14 mouse cellular contexts compared by ENCODE assay signal in the genomic region with DNA sequence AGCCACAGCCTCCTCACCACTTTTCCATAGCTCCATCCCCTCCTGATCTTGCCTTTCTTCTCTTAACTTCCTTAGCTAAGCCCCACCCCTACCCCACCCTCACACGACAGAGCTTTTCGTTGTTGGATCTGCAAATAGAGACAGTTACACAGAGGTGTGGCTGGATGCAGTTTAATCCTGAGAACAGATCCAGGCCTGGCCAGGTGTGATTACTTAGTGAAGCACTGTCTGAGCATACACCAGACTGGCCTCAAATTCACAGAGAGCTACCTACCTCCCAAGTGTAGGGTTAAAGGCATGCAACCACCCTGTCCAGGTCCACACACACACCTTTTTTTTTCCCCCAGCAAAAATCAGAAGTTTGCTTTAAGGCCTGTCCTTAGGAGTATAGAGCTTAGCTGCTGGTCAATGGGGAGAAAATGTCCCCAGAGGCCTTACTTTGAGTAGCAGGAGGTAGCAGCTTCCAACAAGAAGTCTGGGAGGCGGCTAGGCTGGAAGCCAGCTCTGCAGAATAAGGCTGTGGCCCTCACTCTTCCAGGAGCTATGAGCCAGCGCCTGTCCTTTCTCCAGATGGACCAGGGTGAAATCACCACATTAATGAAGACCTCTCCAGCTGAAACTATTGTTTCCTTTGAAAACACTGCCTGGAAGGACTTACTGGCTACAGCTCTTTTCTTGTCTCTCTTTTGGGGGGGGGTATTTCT.
A peak's percentile ranks its signal among the peaks of the same experiment; 100 is the strongest.
DNase-seq lines count a peak whose midpoint lies in the region; ATAC-seq and TF ChIP-seq lines count a peak whose summit lies in the region.
"Had no signal": no experiment of that assay in that cellular context is flagged by ENCODE, and none has a peak within 500 bp of the region (broad histone marks: within the 10 kb centered on the region; RNA-seq: fewer than 3 reads in every experiment).

No protein-coding gene starts in this region.

- no peaks in the 10 kb centered on the region for H3K36me3 ChIP-seq in lung, embryonic 14.5 days (ENCODE audit: insufficient read depth)
- H3K36me3 ChIP-seq in stomach, embryonic 14.5 days (ENCODE audit: control insufficient read depth, insufficient read depth, low read length): no peaks in the 10 kb centered on the region
- H3K36me3 ChIP-seq: embryonic facial prominence, embryonic 12.5 days; forebrain, embryonic 12.5 days; hindbrain, embryonic 15.5 days; liver, embryonic 12.5 days had no signal

- TF ChIP-seq CTCF in lung, embryonic 14.5 days (IDR thresholded peaks at IDR 0.05; ENCODE audit: low read depth): no peak

- no peaks in the 10 kb centered on the region for H3K9me3 ChIP-seq in lung, embryonic 14.5 days (ENCODE audit: low read depth, low read length)
- H3K9me3 ChIP-seq in stomach, embryonic 14.5 days (ENCODE audit: control insufficient read depth, low read depth, low read length): no peaks in the 10 kb centered on the region
- H3K9me3 ChIP-seq: embryonic facial prominence, embryonic 12.5 days; forebrain, embryonic 12.5 days; hindbrain, embryonic 15.5 days had no signal

- peak; percentile 44; the same call in 1 of the 2 replicates for ATAC-seq in lung, embryonic 14.5 days (ENCODE audit: insufficient read depth)
- peak; percentile 71; the same call in 1 of the 2 replicates for ATAC-seq in stomach, embryonic 14.5 days (ENCODE audit: insufficient number of reproducible peaks, insufficient read depth, low FRiP score, low read depth)
- ATAC-seq: liver, embryonic 12.5 days had no signal

- peak; percentile 28 for DNase-seq in gastrocnemius, postnatal 14 days
- DNase-seq in gastrocnemius, postnatal 25 days: no peak
- peak; percentile 23 for DNase-seq in lung, embryonic 14.5 days
- no peak for DNase-seq in lung, postnatal 25 days (ENCODE audit: low spot score)
- peak; percentile 65 for DNase-seq in heart, postnatal 10 days
- no peak for DNase-seq in neural tube, embryonic 10.5 days (ENCODE audit: extremely low spot score, low spot score)
- no peak for DNase-seq in urinary bladder, adult 18-20 months (ENCODE audit: low spot score in 2 of 2)
- DNase-seq: right cerebral cortex, postnatal 25 days; thymus, postnatal 4 days had no signal

- no peaks in the 10 kb centered on the region for H3K4me1 ChIP-seq in lung, embryonic 14.5 days (ENCODE audit: insufficient read depth)
- no peaks in the 10 kb centered on the region for H3K4me1 ChIP-seq in stomach, embryonic 14.5 days (ENCODE audit: control insufficient read depth, insufficient read depth, low read length)
- H3K4me1 ChIP-seq: hindbrain, embryonic 15.5 days; liver, embryonic 12.5 days had no signal

- 57% methylated on average over 4 of the region's 4 CpGs for WGBS in lung, embryonic 14.5 days
- WGBS in stomach, embryonic 14.5 days: 50% methylated on average over 4 of the region's 4 CpGs

- intact Hi-C loops in gastrocnemius, postnatal 14 days (cut with DNase I; ENCODE audit: low total_unique reads): no loop called here
- intact Hi-C loops in heart, postnatal 10 days (cut with DNase I): no loop called here

- H3K27me3 ChIP-seq in lung, embryonic 14.5 days (ENCODE audit: insufficient read depth, low read length): no peaks in the 10 kb centered on the region
- H3K27me3 ChIP-seq in stomach, embryonic 14.5 days (ENCODE audit: control insufficient read depth, insufficient read depth, low read length): no peaks in the 10 kb centered on the region
- H3K27me3 ChIP-seq: embryonic facial prominence, embryonic 12.5 days; forebrain, embryonic 12.5 days; hindbrain, embryonic 15.5 days; liver, embryonic 12.5 days had no signal

- H3K27ac ChIP-seq in lung, embryonic 14.5 days (ENCODE audit: low read depth): no peak overlapping the region
- H3K27ac ChIP-seq in stomach, embryonic 14.5 days (ENCODE audit: low read length): no peak overlapping the region; the same call in 1 of the 2 replicates
- H3K27ac ChIP-seq: embryonic facial prominence, embryonic 12.5 days; forebrain, embryonic 12.5 days; hindbrain, embryonic 15.5 days; liver, embryonic 12.5 days had no signal

- no peak overlapping the region for H3K4me2 ChIP-seq in lung, embryonic 14.5 days
- H3K4me2 ChIP-seq in stomach, embryonic 14.5 days (replicated peaks; ENCODE audit: low read depth, low read length): no peak overlapping the region
- H3K4me2 ChIP-seq: embryonic facial prominence, embryonic 12.5 days; forebrain, embryonic 12.5 days; hindbrain, embryonic 15.5 days; liver, embryonic 12.5 days had no signal

- no peak overlapping the region for H3K9ac ChIP-seq in lung, embryonic 14.5 days
- no peak overlapping the region for H3K9ac ChIP-seq in stomach, embryonic 14.5 days (replicated peaks; ENCODE audit: low read depth, low read length)
- H3K9ac ChIP-seq: embryonic facial prominence, embryonic 12.5 days; forebrain, embryonic 12.5 days; hindbrain, embryonic 15.5 days; liver, embryonic 12.5 days had no signal

- H3K4me3 ChIP-seq in lung, embryonic 14.5 days (ENCODE audit: low read depth, low read length): no peak overlapping the region
- no peak overlapping the region for H3K4me3 ChIP-seq in stomach, embryonic 14.5 days (ENCODE audit: low read depth, low read length)
- H3K4me3 ChIP-seq: embryonic facial prominence, embryonic 12.5 days; forebrain, embryonic 12.5 days; hindbrain, embryonic 15.5 days; liver, embryonic 12.5 days had no signal

Comparison
In these comparisons a context has a peak if more than half of its experiments do, and no peak if none do; other contexts are left out.
1. DNase-seq: peak in gastrocnemius, postnatal 14 days (single experiment), lung, embryonic 14.5 days (single experiment) and heart, postnatal 10 days (2 of 2); none in gastrocnemius, postnatal 25 days (single experiment), lung, postnatal 25 days (single experiment), neural tube, embryonic 10.5 days (single experiment) and urinary bladder, adult 18-20 months (0 of 2).